Mouse (Mus musculus) testis, adult 10 weeks (tissue): Measurements from ENCODE around the gene 4930402H24Rik. TPM values are rescaled to one million over a fixed set of nuclear protein-coding genes. Genes with fewer than 3 reads are reported as not detected.

ENCODE experiments used
- polyA plus RNA-seq: library from polyadenylated mRNA; stranded (reverse); fragments of 350-450 nt; fragmentation: Illumina TruSeq; extraction: RNeasy Lipid Tissue Mini Kit (QIAGEN cat#74804); gene quantifications from one replicate; pipeline ENCODE4 v1.2.3, GENCODE M21; 2014; ENCODE audit warnings: low read depth, low replicate concordance

4930402H24Rik gene
- polyA plus RNA-seq: 74.3 TPM

GRCm38 (mm10) chr2:130905751-130906583, at the start of gene 4930402H24Rik, which contains the start of gene Atrn:
TSS of gene 4930402H24Rik (minus strand) at chr2:130906406.
TSS of gene Atrn (plus strand) at chr2:130906495.

DNA sequence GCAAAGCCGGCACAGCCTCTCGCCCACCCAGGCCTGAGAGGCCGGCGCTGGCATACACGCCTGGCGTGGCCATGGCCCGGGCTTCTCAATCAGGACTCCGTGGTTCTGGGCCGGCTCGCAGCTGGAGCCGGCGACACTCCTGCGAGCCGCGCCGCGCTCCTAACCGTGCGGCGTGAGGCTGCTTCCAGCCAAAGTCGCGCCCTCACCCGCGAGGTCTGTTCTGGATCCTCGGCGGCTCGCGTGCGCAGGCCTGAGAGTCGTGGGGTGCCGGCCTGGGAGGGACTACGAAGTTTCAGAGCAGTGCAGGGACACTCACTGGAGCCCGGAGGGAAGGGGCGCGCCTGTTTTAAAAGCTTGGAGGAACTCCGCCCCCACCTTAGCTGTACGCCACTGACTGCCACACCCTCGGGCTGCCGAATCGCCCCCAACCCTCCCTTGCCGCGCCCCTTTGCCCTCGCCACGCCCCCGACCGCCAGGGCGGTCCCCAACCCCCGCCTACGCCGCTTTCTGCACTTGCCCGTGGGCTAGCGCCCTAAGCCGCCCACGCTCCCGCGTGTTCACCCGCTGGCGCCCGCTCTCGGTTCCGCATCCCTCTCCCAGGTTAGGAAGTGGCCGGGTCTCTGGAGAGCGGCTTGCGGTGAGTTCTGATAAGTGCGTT, 208.9 kb downstream of the 4930402H24Rik start, which contains the start of gene Slc4a11:
Slc4a11 (minus strand) TSS at position 367 of the 658 bp plus-strand sequence.

DNA sequence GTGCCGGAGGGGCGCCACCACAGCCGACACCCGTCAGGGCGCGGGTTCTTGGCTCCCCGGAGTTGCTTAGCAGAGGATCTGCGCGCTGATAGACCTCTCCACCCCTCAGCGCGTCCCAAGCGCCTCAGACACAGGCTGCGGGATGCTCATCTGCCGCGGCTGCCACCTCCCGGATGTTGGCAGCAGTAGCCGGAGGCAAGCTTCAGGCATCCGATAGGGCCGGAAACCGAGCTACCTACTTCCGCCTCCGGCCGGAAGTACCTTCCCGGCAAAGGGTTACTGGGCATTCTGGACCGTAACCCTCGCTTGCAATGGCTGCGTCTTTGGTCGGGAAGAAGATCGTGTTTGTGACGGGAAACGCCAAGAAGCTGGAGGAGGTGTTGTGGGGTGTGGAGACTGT, 238.6 kb downstream of the 4930402H24Rik start, which contains the start of gene Itpa:
Itpa (plus strand) TSS at position 52 of the 400 bp plus-strand sequence.

GRCm38 (mm10) chr2:130664102-130664701, 242.0 kb downstream of the 4930402H24Rik start, which contains the start of gene Ddrgk1:
TSS of gene Ddrgk1 (minus strand) at chr2:130664659.

Other genes with a start within 250 kb of the 4930402H24Rik start
- 6.2 TPM for gene Ddrgk1, start 241.7 kb downstream of the 4930402H24Rik start, polyA plus RNA-seq
- 26.3 TPM for gene Itpa, start 238.8 kb downstream of the 4930402H24Rik start, polyA plus RNA-seq
- 0.17 TPM for gene Slc4a11, start 208.9 kb downstream of the 4930402H24Rik start, polyA plus RNA-seq
- gene Atrn, start 89 bp upstream of the 4930402H24Rik start, polyA plus RNA-seq: 7.4 TPM
- gene Gfra4, start 136.7 kb upstream of the 4930402H24Rik start, polyA plus RNA-seq: 3.4 TPM
- not detected for gene Adam33, start 157.4 kb upstream of the 4930402H24Rik start, polyA plus RNA-seq
- gene Siglec1, start 180.4 kb upstream of the 4930402H24Rik start, polyA plus RNA-seq: 0.06 TPM
- 0.57 TPM for gene Hspa12b, start 220.9 kb upstream of the 4930402H24Rik start, polyA plus RNA-seq
- not detected for gene Gm11037, start 227.1 kb upstream of the 4930402H24Rik start, polyA plus RNA-seq